Mouse (Mus musculus): ENCODE data around the gene Hist1h2bn. TPM values are rescaled to one million over a fixed set of nuclear protein-coding genes. Genes with fewer than 3 reads are reported as not detected.
A peak's percentile ranks its signal among the peaks of the same experiment; 100 is the strongest.

Hist1h2bn gene
- total RNA-seq, 2 experiments from 2014 or later = 3.9 to 8.2 TPM

GRCm38 (mm10) chr13:21722373-21722925 is 31.5 kb upstream of the Hist1h2bn start:
- intact Hi-C loops (cut with DNase I) = no loop called here
- no peak for DNase-seq (ENCODE audit: low spot score in 2 of 2)

GRCm38 (mm10) chr13:21722993-21723836 is 30.7 kb upstream of the Hist1h2bn start:
- intact Hi-C loops (cut with DNase I) = no loop called here
- DNase-seq (ENCODE audit: low spot score in 2 of 2) = no peak

GRCm38 (mm10) chr13:21727948-21728572 is 25.9 kb upstream of the Hist1h2bn start:
- no peak for DNase-seq (ENCODE audit: low spot score in 2 of 2)
- intact Hi-C loops (cut with DNase I) = no loop called here

- DNase-seq (ENCODE audit: low spot score in 2 of 2) = no peak
- intact Hi-C loops (cut with DNase I) = no loop called here
Measured at GRCm38 (mm10) chr13:21729544-21729943, 24.4 kb upstream of the Hist1h2bn start.

GRCm38 (mm10) chr13:21733466-21733865 is 20.5 kb upstream of the Hist1h2bn start:
- intact Hi-C loops (cut with DNase I) = loop anchor here (5.0 kb wide), 1 partner anchor 1949 kb away; the partner anchor contains the start of genes Hist1h2ac and Hist1h2bc
- DNase-seq (ENCODE audit: low spot score in 2 of 2) = no peak

- intact Hi-C loops (cut with DNase I) = loop anchor here (1.0 to 5.0 kb wide), 3 partner anchors 16 to 1948 kb away; partner anchors contain the start of genes Hist1h2ac, Hist1h2bc and Hist1h4k
- peak; percentile 81 to 82 for DNase-seq (ENCODE audit: low spot score in 2 of 2)
Measured at GRCm38 (mm10) chr13:21734010-21734905, 19.7 kb upstream of the Hist1h2bn start.

GRCm38 (mm10) chr13:21734906-21735767 is 18.8 kb upstream of the Hist1h2bn start, which contains the start of gene Hist1h4j:
Gene Hist1h4j, plus strand, starts transcription at chr13:21735064.
- peak; percentile 78 to 89 for DNase-seq (ENCODE audit: low spot score in 2 of 2)
- intact Hi-C loops (cut with DNase I) = loop anchor here (1.0 to 5.0 kb wide), 3 partner anchors 15 to 1947 kb away; partner anchors contain the start of genes Hist1h2ac, Hist1h2bc and Hist1h4k

- DNase-seq (ENCODE audit: low spot score in 2 of 2) = no peak
- intact Hi-C loops (cut with DNase I) = no loop called here
Measured at GRCm38 (mm10) chr13:21745006-21745405, 8.9 kb upstream of the Hist1h2bn start.

- DNase-seq (ENCODE audit: low spot score in 2 of 2) = no peak
- intact Hi-C loops (cut with DNase I) = loop anchor here (1.0 to 10.0 kb wide), 3 partner anchors 15 to 1835 kb away; partner anchors contain the start of genes Hist1h2ai, Hist1h2bl, Hist1h3h and Hist1h4d
Measured at GRCm38 (mm10) chr13:21749387-21750158, 4.3 kb upstream of the Hist1h2bn start.

- intact Hi-C loops (cut with DNase I) = loop anchor here (1.0 to 10.0 kb wide), 3 partner anchors 16 to 1834 kb away; partner anchors contain the start of genes Hist1h2ai, Hist1h2bl, Hist1h3h and Hist1h4d
- DNase-seq (ENCODE audit: low spot score in 2 of 2) = peak; percentile 94 to 96
Measured at GRCm38 (mm10) chr13:21750159-21751017, 3.5 kb upstream of the Hist1h2bn start, which contains the start of gene Hist1h4k. Gene Hist1h4k, minus strand, starts transcription at chr13:21750505.

GRCm38 (mm10) chr13:21751417-21751816 is 2.5 kb upstream of the Hist1h2bn start:
- intact Hi-C loops (cut with DNase I) = loop anchor here (2.0 to 10.0 kb wide), 2 partner anchors 35 to 1833 kb away; partner anchors contain the start of genes Hist1h2ai, Hist1h2bl, Hist1h3h and Hist1h4d
- no peak for DNase-seq (ENCODE audit: low spot score in 2 of 2)

- no peak for DNase-seq (ENCODE audit: low spot score in 2 of 2)
- intact Hi-C loops (cut with DNase I) = loop anchor here (2.0 to 10.0 kb wide), 3 partner anchors 31 to 1833 kb away; partner anchors contain the start of genes Hist1h2ai, Hist1h2bl, Hist1h3h and Hist1h3i
Measured at GRCm38 (mm10) chr13:21751827-21752226, 2.1 kb upstream of the Hist1h2bn start.

GRCm38 (mm10) chr13:21752356-21752755 is 1.6 kb upstream of the Hist1h2bn start:
- intact Hi-C loops (cut with DNase I) = loop anchor here (2.0 to 10.0 kb wide), 2 partner anchors 30 to 1832 kb away; partner anchors contain the start of genes Hist1h3i and Hist1h4d
- DNase-seq (ENCODE audit: low spot score in 2 of 2) = no peak

GRCm38 (mm10) chr13:21753051-21753523 is 836 bp upstream of the Hist1h2bn start:
- intact Hi-C loops (cut with DNase I) = loop anchor here (2.0 to 10.0 kb wide), 2 partner anchors 30 to 1832 kb away; partner anchors contain the start of genes Hist1h3i and Hist1h4d
- DNase-seq (ENCODE audit: low spot score in 2 of 2) = no peak

- peak; percentile 10 to 12 for DNase-seq (ENCODE audit: low spot score in 2 of 2)
- intact Hi-C loops (cut with DNase I) = loop anchor here (10.0 kb wide), 1 partner anchor 1830 kb away; the partner anchor contains the start of gene Hist1h4d
Measured at GRCm38 (mm10) chr13:21754294-21755001, 525 bp downstream of the Hist1h2bn start.
